Mouse (Mus musculus) liver, postnatal 0 days (tissue): ENCODE data around the gene Spaca6.

ENCODE experiments used
- CTCF ChIP-seq: sonication (generic); IDR thresholded peaks from 2 replicates; pipeline ENCODE4 v1.5.1; 2016; ENCODE audit warnings: antibody characterized with exemption, low read depth
- EP300 ChIP-seq: IDR thresholded peaks from 2 replicates; pipeline ENCODE4 v1.6.1; 2016; ENCODE audit warnings: antibody characterized with exemption, low read depth, mild to moderate bottlenecking

DNA sequence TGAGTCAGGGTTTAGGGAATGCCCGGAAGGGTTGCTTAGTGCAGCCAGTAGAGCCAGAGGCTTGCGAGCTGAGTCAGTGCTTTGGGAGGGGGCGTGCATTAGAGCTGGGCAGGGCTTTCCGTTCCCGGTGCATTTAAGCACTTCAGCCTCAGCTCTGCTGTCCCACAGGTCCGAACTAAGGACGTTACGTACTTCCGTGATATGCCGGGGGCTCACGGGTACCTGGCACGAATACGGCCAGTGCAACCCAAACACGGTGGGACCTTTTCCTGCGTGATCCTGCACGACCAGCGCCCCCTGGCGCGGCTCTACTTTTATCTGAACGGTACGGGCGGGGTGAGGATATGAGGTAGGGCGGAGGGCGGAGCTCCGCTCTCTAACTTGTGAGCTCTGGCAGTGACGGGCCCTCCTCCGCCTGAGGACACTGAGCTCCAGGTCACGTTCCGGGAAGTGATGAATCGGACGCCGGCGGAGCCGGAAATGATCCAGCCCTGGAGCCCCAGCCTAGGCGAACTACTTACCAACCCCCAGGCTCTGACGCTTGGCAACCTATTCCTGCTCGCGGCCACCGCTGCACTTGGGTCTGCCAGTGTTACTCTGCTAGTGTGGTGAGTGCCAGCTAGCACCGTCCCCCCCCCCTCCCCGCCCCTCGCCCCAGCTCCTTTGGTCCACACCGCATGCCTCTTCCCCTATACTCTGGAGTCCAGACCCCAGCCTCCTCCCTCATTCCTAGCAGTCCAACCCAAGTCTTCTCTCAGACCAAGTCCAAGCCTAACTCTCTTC lies 11.2 kb downstream of the Spaca6 start:
- TF ChIP-seq CTCF (peak; percentile 88), EP300 (0 out of 2 replicates have a peak, but pooled peaks have one; percentile 39)
